Mouse (Mus musculus) spleen, postnatal 10 days (tissue): ENCODE measurements around the gene Kat8.

Experiments
- DNase-seq, 2 experiments: peaks; one replicate each; pipeline ENCODE4 v3.0.0; 2021 to 2022; ENCODE audit warnings: low spot score in 2 of 2

Gene Kat8

GRCm38 (mm10) chr7:127896384-127896783 is 15.9 kb upstream of the Kat8 start:
- DNase-seq, result peak; percentile 75 to 90

- DNase-seq, result no peak
Observed at GRCm38 (mm10) chr7:127897542-127897941, 14.8 kb upstream of the Kat8 start.

- peak in 1 of 2 experiments; percentile 57 for DNase-seq
Observed at GRCm38 (mm10) chr7:127898179-127898956, 13.9 kb upstream of the Kat8 start.

GRCm38 (mm10) chr7:127899997-127900396 is 12.3 kb upstream of the Kat8 start:
- DNase-seq, result no peak

GRCm38 (mm10) chr7:127901772-127902171 is 10.5 kb upstream of the Kat8 start:
- no peak for DNase-seq

GRCm38 (mm10) chr7:127903971-127904796 is 8.1 kb upstream of the Kat8 start, which contains the start of gene Bckdk:
Bckdk (plus strand) TSS chr7:127904082.
- peak; percentile 65 to 82 for DNase-seq

GRCm38 (mm10) chr7:127907939-127908338 is 4.4 kb upstream of the Kat8 start:
- no peak for DNase-seq

- DNase-seq, result no peak
Observed at GRCm38 (mm10) chr7:127908656-127909055, 3.7 kb upstream of the Kat8 start.

- DNase-seq, result no peak
Observed at GRCm38 (mm10) chr7:127912938-127913337, 622 bp downstream of the Kat8 start.

- no peak for DNase-seq
Observed at GRCm38 (mm10) chr7:127915293-127915692, 3.0 kb downstream of the Kat8 start.

- DNase-seq, result peak; percentile 63 to 81
Observed at GRCm38 (mm10) chr7:127918203-127918602, 5.9 kb downstream of the Kat8 start.

GRCm38 (mm10) chr7:127919290-127919689 is 7.0 kb downstream of the Kat8 start:
- peak in 1 of 2 experiments; percentile 70 for DNase-seq

GRCm38 (mm10) chr7:127921516-127921915 is 9.2 kb downstream of the Kat8 start:
- peak in 1 of 2 experiments; percentile 62 for DNase-seq

- no peak for DNase-seq
Observed at GRCm38 (mm10) chr7:127922451-127923275, 10.3 kb downstream of the Kat8 start.

GRCm38 (mm10) chr7:127923714-127924113 is 11.4 kb downstream of the Kat8 start:
- DNase-seq, result no peak

GRCm38 (mm10) chr7:127925252-127925651 is 12.9 kb downstream of the Kat8 start:
- DNase-seq, result no peak

- DNase-seq, result no peak
Observed at GRCm38 (mm10) chr7:127926066-127926465, 13.8 kb downstream of the Kat8 start.

- DNase-seq, result no peak
Observed at GRCm38 (mm10) chr7:127926846-127927245, 14.5 kb downstream of the Kat8 start.

- no peak for DNase-seq
Observed at GRCm38 (mm10) chr7:127927726-127928125, 15.4 kb downstream of the Kat8 start.

GRCm38 (mm10) chr7:127928596-127928995 is 16.3 kb downstream of the Kat8 start:
- no peak for DNase-seq

GRCm38 (mm10) chr7:127929923-127930322 is 17.6 kb downstream of the Kat8 start, which contains the start of gene Prss8:
Prss8 (minus strand) TSS chr7:127930104.
- DNase-seq, result no peak

- DNase-seq, result no peak
Observed at GRCm38 (mm10) chr7:127930636-127931035, 18.3 kb downstream of the Kat8 start.
